Mouse (Mus musculus) large intestine, adult 2 months (tissue): ENCODE results near the gene Pip5kl1. TPM values are rescaled to one million over a fixed set of nuclear protein-coding genes. Genes with fewer than 3 reads are reported as not detected.

Source experiments
- DNase-seq: peaks from one replicate; pipeline ENCODE4 v3.0.0-alpha.2; 2012; ENCODE audit warnings: low read depth, low spot score
- WGBS: fragments of 180-500 bp; shearing (Covaris S2); methylation state at CpG from one replicate; pipeline ENCODE4 v1.1.7; 2018; 5-methylcytosine and 5-hydroxymethylcytosine counted together
- polyA plus RNA-seq: library from polyadenylated mRNA; depleted of rRNA; stranded (reverse); fragments of >200 nt; gene quantifications from 2 replicates; pipeline ENCODE4 v1.2.3, GENCODE M21; 2012

The Pip5kl1 gene
- polyA plus RNA-seq, 1 experiment: 0.48 TPM

GRCm38 (mm10) chr2:32606161-32607142, 31.9 kb downstream of the Pip5kl1 start:
- no peak for DNase-seq
- WGBS: 16% methylated on average over 48 of the region's 55 CpGs

GRCm38 (mm10) chr2:32607262-32607947, 32.8 kb downstream of the Pip5kl1 start:
- WGBS: 12% methylated on average over 34 of the region's 34 CpGs
- no peak for DNase-seq

DNA sequence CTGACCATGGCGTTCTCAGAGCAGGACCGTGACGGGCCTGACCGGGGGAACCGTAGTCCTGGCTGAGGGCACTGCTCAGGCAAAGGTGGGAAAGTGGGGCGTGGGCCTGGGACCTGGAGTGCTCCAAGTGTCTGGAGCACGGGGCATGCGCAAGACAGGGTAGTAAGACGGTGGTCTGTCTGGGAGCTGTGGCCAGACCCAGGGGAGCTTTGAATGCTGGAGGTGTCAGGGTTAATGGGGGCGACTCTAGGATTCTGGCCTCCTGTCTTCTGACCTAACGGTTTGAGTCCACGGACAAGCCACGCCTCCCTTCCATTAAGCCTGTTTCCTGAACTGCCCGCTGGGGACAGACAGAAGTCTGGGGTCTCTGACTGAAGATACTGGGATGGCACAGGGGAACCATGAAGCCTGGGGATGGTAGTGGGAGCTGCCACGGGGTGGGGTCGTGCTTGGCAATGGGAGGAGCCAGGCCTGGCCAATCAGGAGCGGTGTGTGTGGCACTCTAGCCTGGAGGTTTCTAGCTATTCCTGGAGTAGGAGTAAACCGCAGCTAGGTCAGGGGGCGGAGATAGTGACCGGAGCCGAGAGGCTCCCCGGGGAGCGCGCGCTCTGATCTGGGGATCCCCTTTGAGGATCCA, 33.7 kb downstream of the Pip5kl1 start:
- no peak for DNase-seq
- WGBS: 21% methylated on average over 25 of the region's 25 CpGs

GRCm38 (mm10) chr2:32608778-32609435, 34.3 kb downstream of the Pip5kl1 start:
- 60% methylated on average over 18 of the region's 18 CpGs for WGBS
- DNase-seq: no peak

GRCm38 (mm10) chr2:32610610-32611229, 36.1 kb downstream of the Pip5kl1 start:
- 23% methylated on average over 23 of the region's 23 CpGs for WGBS
- DNase-seq: no peak

DNA sequence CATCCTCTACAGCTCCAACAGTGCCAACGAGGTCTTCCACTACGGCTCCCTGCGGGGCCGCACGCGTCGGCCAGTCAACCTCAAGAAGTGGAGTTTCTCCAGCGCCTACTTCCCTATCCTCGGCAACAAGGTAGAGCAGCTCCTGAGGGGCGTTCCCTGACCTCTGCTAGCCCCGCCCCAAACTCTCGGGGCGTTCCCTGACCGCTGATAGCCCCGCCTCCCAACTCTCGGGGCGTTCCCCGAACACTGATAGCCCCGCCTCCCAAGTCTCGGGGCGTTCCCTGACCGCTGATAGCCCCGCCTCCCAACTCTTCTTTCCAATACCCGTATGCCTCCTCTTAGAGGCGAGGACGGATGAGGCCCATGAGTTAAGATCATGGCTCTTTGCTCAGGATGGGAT, 37.7 kb downstream of the Pip5kl1 start:
- 79% methylated on average over 26 of the region's 26 CpGs for WGBS
- DNase-seq: no peak

DNA sequence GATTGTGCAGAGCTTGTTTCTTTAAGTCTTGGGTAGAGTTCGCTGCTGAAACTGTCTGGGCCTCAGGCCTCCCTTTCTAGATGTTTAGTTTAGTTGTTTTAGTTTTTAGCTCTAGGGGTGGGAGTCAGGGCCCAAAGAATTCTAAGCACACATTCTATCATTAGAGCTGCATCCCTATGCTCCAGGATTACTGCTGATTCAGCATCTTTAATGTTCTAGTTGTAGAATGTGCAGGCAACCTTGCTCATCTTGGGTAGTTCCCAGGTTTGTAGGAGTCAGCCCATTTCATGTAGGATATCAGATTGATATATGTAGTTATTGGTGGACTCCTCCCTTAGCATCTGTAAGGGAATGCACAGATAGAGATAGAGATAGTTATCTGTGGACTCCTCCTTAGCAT, 42.5 kb downstream of the Pip5kl1 start:
- WGBS: 97% methylated on average over 1 of the region's 1 CpGs
- DNase-seq: no peak

- 90% methylated on average over 4 of the region's 4 CpGs for WGBS
- no peak for DNase-seq
Observed at GRCm38 (mm10) chr2:32617601-32618000, 43.0 kb downstream of the Pip5kl1 start.

DNA sequence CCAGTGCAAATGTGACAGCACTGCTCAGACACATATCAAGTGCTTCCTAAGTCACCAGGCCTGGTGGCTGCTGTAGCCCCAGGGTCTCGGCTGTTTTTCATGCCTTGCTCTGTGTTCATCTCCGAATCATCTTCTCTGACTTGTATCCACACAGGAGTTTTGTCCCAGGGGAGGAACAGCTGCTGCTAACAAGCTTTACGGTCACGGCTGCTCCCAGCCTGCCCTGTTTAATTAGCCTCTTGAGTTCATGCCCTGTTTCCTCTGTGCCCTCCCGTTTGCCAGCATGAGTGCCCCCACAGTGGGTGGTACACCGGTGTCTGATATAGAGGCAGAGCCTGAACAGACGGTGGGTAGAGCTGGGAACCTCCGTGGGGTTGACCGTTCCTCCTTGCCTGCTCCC, 43.5 kb downstream of the Pip5kl1 start:
- WGBS: 76% methylated on average over 9 of the region's 9 CpGs
- DNase-seq: no peak

GRCm38 (mm10) chr2:32620682-32621516, 46.3 kb downstream of the Pip5kl1 start:
- WGBS: 56% methylated on average over 4 of the region's 4 CpGs
- no peak for DNase-seq

DNA sequence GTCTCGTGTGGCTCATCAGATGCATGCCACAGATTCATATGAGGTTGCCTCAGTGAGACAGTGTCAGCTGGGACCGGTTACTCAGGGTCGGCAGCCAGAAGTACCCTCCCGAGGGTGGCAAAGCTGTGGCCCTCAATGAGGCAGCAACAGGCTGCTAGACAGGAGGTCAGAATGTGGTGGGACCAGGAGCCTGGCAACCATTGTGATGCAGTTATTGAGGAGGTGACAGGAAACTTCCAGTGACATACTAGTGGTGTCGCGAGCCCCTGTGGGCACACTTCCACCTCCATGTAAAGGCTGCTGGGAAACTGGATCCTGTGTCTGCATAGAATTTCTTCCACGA, 46.9 kb downstream of the Pip5kl1 start, which contains the start of gene Ak1:
Ak1 (plus strand) TSS at position 242 of the 343 bp plus-strand sequence.
- DNase-seq: no peak
- 38% methylated on average over 7 of the region's 7 CpGs for WGBS

- no peak for DNase-seq
- 81% methylated on average over 5 of the region's 5 CpGs for WGBS
Observed at GRCm38 (mm10) chr2:32624111-32624748, 49.6 kb downstream of the Pip5kl1 start.

GRCm38 (mm10) chr2:32625212-32625872, 50.7 kb downstream of the Pip5kl1 start:
- 6% methylated on average over 13 of the region's 13 CpGs for WGBS
- DNase-seq: no peak

GRCm38 (mm10) chr2:32625873-32626694, 51.5 kb downstream of the Pip5kl1 start:
- DNase-seq: no peak
- WGBS: 60% methylated on average over 5 of the region's 5 CpGs

DNA sequence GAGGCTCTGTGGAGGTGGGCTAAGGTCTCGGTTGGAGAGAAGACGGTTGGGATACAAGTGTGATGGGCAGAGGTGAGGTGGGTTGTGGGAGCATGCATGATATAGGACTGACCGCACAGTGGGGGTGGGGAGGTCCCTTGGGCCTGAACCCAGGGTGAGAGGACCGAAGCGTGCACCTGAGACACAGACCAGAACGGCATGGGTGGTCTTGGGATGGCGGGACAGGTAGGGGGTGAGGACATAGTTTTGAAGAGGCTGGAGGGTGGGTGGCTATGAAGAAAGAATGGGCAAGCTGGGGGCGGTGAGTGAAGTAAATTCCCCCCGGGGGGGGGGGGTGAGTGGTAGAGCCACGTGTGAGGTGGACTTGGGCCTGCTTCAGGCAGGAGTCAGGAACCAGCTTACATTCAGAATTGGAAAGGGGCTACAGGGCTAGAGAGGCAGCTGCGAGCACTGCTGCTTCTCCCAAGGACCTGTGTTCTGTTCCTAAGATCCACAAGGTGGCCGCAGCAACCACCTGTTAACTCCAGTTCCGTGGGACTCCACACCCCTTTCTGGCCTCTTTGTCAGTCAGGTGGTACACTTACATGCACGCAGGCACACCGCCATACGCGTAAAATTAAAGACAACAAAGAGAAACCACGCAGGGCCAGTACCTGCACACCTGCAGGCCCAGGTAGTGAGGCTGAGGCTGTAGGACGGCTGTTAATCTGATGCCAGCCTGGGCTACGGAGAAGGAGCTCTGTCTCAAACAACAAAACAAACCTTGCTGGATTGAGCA, 52.9 kb downstream of the Pip5kl1 start:
- WGBS: 60% methylated on average over 20 of the region's 20 CpGs

DNA sequence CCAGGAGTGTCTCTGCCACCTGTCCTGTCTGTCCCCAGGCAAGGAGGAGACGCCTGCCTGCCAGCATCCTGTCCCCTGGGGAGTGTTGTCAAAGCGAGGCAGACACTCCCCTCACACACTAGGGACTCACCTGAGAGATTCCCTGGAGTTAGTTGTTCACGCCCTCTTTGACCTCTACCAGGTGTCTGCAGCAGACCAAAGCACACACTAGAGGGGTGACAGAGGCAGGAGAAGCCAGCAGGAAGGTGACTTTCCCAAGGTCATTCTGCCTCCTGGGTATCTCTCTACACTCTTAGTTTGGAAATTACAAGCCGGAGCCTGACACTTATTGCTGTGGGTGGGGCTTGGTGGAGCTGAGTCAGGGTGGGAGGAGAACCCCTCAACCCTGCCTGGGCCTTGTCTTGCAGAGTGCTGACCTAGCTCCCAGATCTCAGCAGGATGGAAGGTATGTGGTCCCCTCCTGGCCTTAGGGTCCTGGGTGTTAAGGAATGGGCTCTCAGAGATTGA, 53.5 kb downstream of the Pip5kl1 start:
- no peak for DNase-seq
- WGBS: 32% methylated on average over 4 of the region's 4 CpGs

More for the DNA sequence above, 52.9 kb downstream of the Pip5kl1 start:
- no peak for DNase-seq
